20 mouse cellular contexts compared by ENCODE assay signal in genomic region chr5:150025326-150025725, GRCm38 (mm10). TPM values are rescaled to one million over a fixed set of nuclear protein-coding genes. Genes with fewer than 3 reads are reported as not detected.
"Had no signal": no experiment of that assay in that cellular context is flagged by ENCODE, and none has a peak within 500 bp of the region (broad histone marks: within the 10 kb centered on the region; RNA-seq: fewer than 3 reads in every experiment).

No protein-coding gene starts in this region.

- H3K27ac ChIP-seq: neural tube, embryonic 13.5 days; neural tube, embryonic 15.5 days; stomach, embryonic 15.5 days; stomach, postnatal 0 days had no signal

- H3K27me3 ChIP-seq: neural tube, embryonic 13.5 days; neural tube, embryonic 15.5 days; stomach, embryonic 15.5 days had no signal

- H3K4me1 ChIP-seq: stomach, embryonic 15.5 days had no signal

- DNase-seq: retina, postnatal 1 day; right cerebral cortex, adult 18-20 months; right cerebral cortex, postnatal 14 days; right cerebral cortex, postnatal 25 days; right cerebral cortex, postnatal 4 days; spleen, adult 18-20 months; thymus, adult 18-20 months; thymus, adult 2 months; thymus, postnatal 14 days; thymus, postnatal 25 days; thymus, postnatal 36 days; thymus, postnatal 4 days had no signal

- H3K4me3 ChIP-seq: neural tube, embryonic 13.5 days; neural tube, embryonic 15.5 days; stomach, embryonic 15.5 days had no signal

- H3K9me3 ChIP-seq: neural tube, embryonic 15.5 days; stomach, embryonic 15.5 days had no signal

- H3K36me3 ChIP-seq: neural tube, embryonic 13.5 days; neural tube, embryonic 15.5 days; stomach, embryonic 15.5 days had no signal

RNA-seq across cellular contexts. Expression of gene Rxfp2, which starts 6.9 kb away (rescaled TPM):
- total RNA-seq: neutrophil, adult 5-6 weeks had no signal
- polyA plus RNA-seq: small intestine, adult 2 months; spleen, adult 2 months; thymus, postnatal 0 days had no signal
